Mouse (Mus musculus) embryonic fibroblast, embryonic 13.5 days (primary cell): Measurements from ENCODE around the gene Thap7. TPM values are rescaled to one million over a fixed set of nuclear protein-coding genes. Genes with fewer than 3 reads are reported as not detected.

Experiments used
- H3K27ac ChIP-seq: 2 replicates; pipeline ENCODE4 v1.5.1; 2012; ENCODE audit warnings: low read length, control low read depth, inconsistent platforms; ENCODE audit not compliant: insufficient read depth
- H3K4me1 ChIP-seq: 2 replicates; pipeline ENCODE4 v1.6.1; 2011; ENCODE audit warnings: low read length; ENCODE audit not compliant: control insufficient read depth, insufficient read depth
- H3K4me3 ChIP-seq: 2 replicates; pipeline ENCODE4 v1.5.1; 2011; ENCODE audit warnings: mild to moderate bottlenecking, control low read depth, low read length; ENCODE audit not compliant: insufficient read depth
- CTCF ChIP-seq: IDR thresholded peaks from 2 replicates; pipeline ENCODE4 v1.5.1; 2011; ENCODE audit warnings: mild to moderate bottlenecking, control low read depth, low read length, moderate library complexity, borderline replicate concordance; ENCODE audit not compliant: insufficient read depth
- POLR2A ChIP-seq: IDR thresholded peaks from 2 replicates; pipeline ENCODE4 v1.6.1; 2011; ENCODE audit warnings: low read depth, mild to moderate bottlenecking, control low read depth, low read length, moderate library complexity
- polyA plus RNA-seq: library from polyadenylated mRNA; stranded (reverse); fragments of >200 nt; gene quantifications from 2 replicates; pipeline ENCODE4 v1.2.4, GENCODE M21; 2011; ENCODE audit warnings: low read depth; ENCODE audit not compliant: missing spikeins, insufficient read length

The Thap7 gene
- polyA plus RNA-seq = 23.8 and 27.0 TPM in 2 replicates

- Histone ChIP-seq H3K4me3 (peak within 1 kb of the TSS; percentile 78), H3K27ac (peak within 1 kb of the TSS; percentile 87), H3K4me1 (peaks cover 4% of the 10 kb centered on the region; the same call in 1 of the 2 replicates)
- peak; percentile 87 for TF ChIP-seq POLR2A
- no peak for TF ChIP-seq CTCF
These were observed at the start of gene Thap7 for GRCm38 (mm10) chr16:17530640-17531288. TSS of gene Thap7 (minus strand) at chr16:17531136.

- Histone ChIP-seq H3K27ac (no peak overlapping the region), H3K4me1 (no peaks in the 10 kb centered on the region), H3K4me3 (no peak overlapping the region)
- TF ChIP-seq CTCF = no peak
- TF ChIP-seq POLR2A = no peak
These were observed 45.9 kb upstream of the Thap7 start for GRCm38 (mm10) chr16:17576825-17577215.

GRCm38 (mm10) chr16:17575870-17576824, 45.2 kb upstream of the Thap7 start:
- Histone ChIP-seq H3K4me3 (peak overlapping the region; percentile 37), H3K27ac (no peak overlapping the region), H3K4me1 (no peaks in the 10 kb centered on the region)
- TF ChIP-seq POLR2A (no peak), CTCF (no peak)

GRCm38 (mm10) chr16:17566186-17566585, 35.2 kb upstream of the Thap7 start:
- no peak overlapping the region for H3K27ac ChIP-seq
- H3K4me3 ChIP-seq = no peak overlapping the region
- peaks cover 7% of the 10 kb centered on the region; the same call in 1 of the 2 replicates for H3K4me1 ChIP-seq
- no peak for TF ChIP-seq POLR2A
- no peak for TF ChIP-seq CTCF

- H3K4me3 ChIP-seq = no peak overlapping the region
- no peak overlapping the region for H3K27ac ChIP-seq
- H3K4me1 ChIP-seq = peaks cover 12% of the 10 kb centered on the region; the same call in 1 of the 2 replicates
- no peak for TF ChIP-seq CTCF
- no peak for TF ChIP-seq POLR2A
These were observed 33.8 kb upstream of the Thap7 start for GRCm38 (mm10) chr16:17564771-17565170.

GRCm38 (mm10) chr16:17564221-17564620, 33.3 kb upstream of the Thap7 start:
- Histone ChIP-seq H3K27ac (peak overlapping the region; percentile 41; the same call in 1 of the 2 replicates), H3K4me3 (no peak overlapping the region), H3K4me1 (peaks cover 12% of the 10 kb centered on the region; the same call in 1 of the 2 replicates)
- TF ChIP-seq CTCF (no peak), POLR2A (no peak)

GRCm38 (mm10) chr16:17563580-17563979, 32.6 kb upstream of the Thap7 start:
- Histone ChIP-seq H3K4me3 (no peak overlapping the region), H3K27ac (peak overlapping the region; percentile 41; the same call in 1 of the 2 replicates), H3K4me1 (peaks cover 15% of the 10 kb centered on the region)
- no peak for TF ChIP-seq POLR2A
- TF ChIP-seq CTCF = no peak

- Histone ChIP-seq H3K27ac (peak within 1 kb of the TSS; percentile 47), H3K4me1 (peaks cover 17% of the 10 kb centered on the region), H3K4me3 (0 out of 2 replicates have a peak within 1 kb of the TSS, but pooled peaks have one; percentile 5)
- TF ChIP-seq POLR2A (peak; percentile 44; the same call in 1 of the 2 replicates), CTCF (no peak)
These were observed 30.8 kb upstream of the Thap7 start, which contains the start of gene P2rx6 for GRCm38 (mm10) chr16:17561751-17562208. TSS of gene P2rx6 (plus strand) at chr16:17561885.

- 0 out of 2 replicates have a peak within 1 kb of the TSS, but pooled peaks have one; percentile 5 for H3K4me3 ChIP-seq
- TF ChIP-seq POLR2A (no peak), CTCF (no peak)
- peak within 1 kb of the TSS; percentile 47 for H3K27ac ChIP-seq
- H3K4me1 ChIP-seq = peaks cover 17% of the 10 kb centered on the region
These were observed 30.3 kb upstream of the Thap7 start, which contains the start of gene Lrrc74b for GRCm38 (mm10) chr16:17561128-17561750. TSS of gene Lrrc74b (minus strand) at chr16:17561247.
